Comparison of ENCODE assay signal across 11 mouse cellular contexts in genomic region chr17:57085970-57086757, GRCm38 (mm10). TPM values are rescaled to one million over a fixed set of nuclear protein-coding genes. Genes with fewer than 3 reads are reported as not detected.
DNase-seq lines count a peak whose midpoint lies in the region; ATAC-seq lines count a peak whose summit lies in the region.
"Had no signal": no experiment of that assay in that cellular context is flagged by ENCODE, and none has a peak within 500 bp of the region (broad histone marks: within the 10 kb centered on the region; RNA-seq: fewer than 3 reads in every experiment).

No protein-coding gene starts in this region.

- peak; percentile 8 for DNase-seq in heart, postnatal 4 days
- no peak for DNase-seq in heart, adult 18-20 months
- DNase-seq in cerebellum, adult 18-20 months: peak; percentile 95 to 99
- no peak for DNase-seq in midbrain, embryonic 11.5 days (ENCODE audit: low spot score, missing footprints)
- DNase-seq in gastrocnemius, postnatal 10 days: no peak
- DNase-seq in spleen, postnatal 36 days (ENCODE audit: low spot score in 2 of 2): no peak
- DNase-seq in kidney, postnatal 4 days: no peak
- DNase-seq: kidney, postnatal 25 days; thymus, postnatal 36 days had no signal

- H3K27ac ChIP-seq in forebrain, embryonic 13.5 days: no peak overlapping the region
- no peak overlapping the region for H3K27ac ChIP-seq in midbrain, embryonic 11.5 days (ENCODE audit: low read depth, low read length)

- 93% methylated on average over 11 of the region's 11 CpGs for WGBS in forebrain, embryonic 13.5 days
- 91% methylated on average over 11 of the region's 11 CpGs for WGBS in midbrain, embryonic 11.5 days

- peak overlapping the region; percentile 53 for H3K4me3 ChIP-seq in forebrain, embryonic 13.5 days
- peak overlapping the region; percentile 49 for H3K4me3 ChIP-seq in midbrain, embryonic 11.5 days (ENCODE audit: low read depth, low read length)

- peaks cover 33% of the 10 kb centered on the region for H3K36me3 ChIP-seq in forebrain, embryonic 13.5 days (ENCODE audit: poor library complexity, severe bottlenecking)
- H3K36me3 ChIP-seq in midbrain, embryonic 11.5 days (ENCODE audit: control insufficient read depth, insufficient read depth, low read length): peaks cover under 1% of the 10 kb centered on the region; the same call in 1 of the 2 replicates

- H3K9ac ChIP-seq in forebrain, embryonic 13.5 days: no peak overlapping the region
- H3K9ac ChIP-seq in midbrain, embryonic 11.5 days (ENCODE audit: low read length): no peak overlapping the region

- H3K27me3 ChIP-seq in forebrain, embryonic 13.5 days: 0 out of 2 replicates have a peak, but pooled peaks cover 3% of the 10 kb centered on the region
- no peaks in the 10 kb centered on the region for H3K27me3 ChIP-seq in midbrain, embryonic 11.5 days (ENCODE audit: control insufficient read depth, insufficient read depth, low read length)

- H3K9me3 ChIP-seq in forebrain, embryonic 13.5 days (replicated peaks): no peaks in the 10 kb centered on the region
- no peaks in the 10 kb centered on the region for H3K9me3 ChIP-seq in midbrain, embryonic 11.5 days (ENCODE audit: control insufficient read depth, low read length)

- ATAC-seq in forebrain, embryonic 13.5 days: no peak
- ATAC-seq in midbrain, embryonic 11.5 days (ENCODE audit: low FRiP score): no peak

- H3K4me2 ChIP-seq in forebrain, embryonic 13.5 days: peak overlapping the region; percentile 69
- H3K4me2 ChIP-seq in midbrain, embryonic 11.5 days: peak overlapping the region; percentile 63

- H3K4me1 ChIP-seq in forebrain, embryonic 13.5 days: peaks cover 18% of the 10 kb centered on the region
- H3K4me1 ChIP-seq in midbrain, embryonic 11.5 days (ENCODE audit: control insufficient read depth, insufficient read depth, low read length): peaks cover 6% of the 10 kb centered on the region; the same call in 1 of the 2 replicates

RNA-seq across cellular contexts. Expression of gene Tubb4a, which starts 1.4 kb away (rescaled TPM):
- 1 to 10 TPM; 5.9 to 6.7 TPM for total RNA-seq in heart, postnatal 4 days (2021)
- 1 to 10 TPM; 1.2 to 1.6 TPM for total RNA-seq in heart, adult 18-20 months (2021)
- polyA plus RNA-seq in forebrain, embryonic 13.5 days (2015; fragmentation: Nextera tagmentation; extraction: Ambion mirVana): 148 and 161 TPM in 2 replicates
- polyA plus RNA-seq in midbrain, embryonic 11.5 days (2014; fragmentation: Nextera tagmentation; extraction: Ambion mirVana): 167 and 171 TPM in 2 replicates
- total RNA-seq in gastrocnemius, postnatal 10 days (2021): 1 to 10 TPM; 4.2 to 4.6 TPM
- total RNA-seq: monocyte, adult 5-6 weeks had no signal

RNA-seq across cellular contexts. Expression of gene Dennd1c, which starts 7.8 kb away (rescaled TPM):
- total RNA-seq in heart, postnatal 4 days (2021): under 1 TPM; 0.69 to 0.70 TPM
- total RNA-seq in heart, adult 18-20 months (2021): 1 to 10 TPM in 1 of 2 experiments, under 1 TPM in 1; 0.60 to 3.0 TPM
- 4.7 and 4.8 TPM in 2 replicates for polyA plus RNA-seq in forebrain, embryonic 13.5 days (2015; fragmentation: Nextera tagmentation; extraction: Ambion mirVana)
- polyA plus RNA-seq in midbrain, embryonic 11.5 days (2014; fragmentation: Nextera tagmentation; extraction: Ambion mirVana): 2.2 and 2.7 TPM in 2 replicates
- total RNA-seq in gastrocnemius, postnatal 10 days (2021): under 1 TPM; 0.52 to 0.79 TPM

RNA-seq across cellular contexts. Expression of gene Tnfsf9, which starts 19.0 kb away (rescaled TPM):
- under 1 TPM; 0.48 to 0.61 TPM for total RNA-seq in heart, postnatal 4 days (2021)
- under 1 TPM in 1 of 2 experiments, not detected in 1; 0.51 TPM for total RNA-seq in heart, adult 18-20 months (2021)
- polyA plus RNA-seq in forebrain, embryonic 13.5 days (2015; fragmentation: Nextera tagmentation; extraction: Ambion mirVana): 9.2 and 9.7 TPM in 2 replicates
- polyA plus RNA-seq in midbrain, embryonic 11.5 days (2014; fragmentation: Nextera tagmentation; extraction: Ambion mirVana): 8.1 and 9.0 TPM in 2 replicates
- total RNA-seq in gastrocnemius, postnatal 10 days (2021): under 1 TPM; 0.42 to 0.95 TPM

RNA-seq across cellular contexts. Expression of gene Slc25a23, which starts 26.5 kb away (rescaled TPM):
- 10 to 100 TPM; 78.3 to 81.6 TPM for total RNA-seq in heart, postnatal 4 days (2021)
- 10 to 100 TPM; 58.9 to 62.5 TPM for total RNA-seq in heart, adult 18-20 months (2021)
- 18.8 and 21.6 TPM in 2 replicates for polyA plus RNA-seq in forebrain, embryonic 13.5 days (2015; fragmentation: Nextera tagmentation; extraction: Ambion mirVana)
- polyA plus RNA-seq in midbrain, embryonic 11.5 days (2014; fragmentation: Nextera tagmentation; extraction: Ambion mirVana): 14.2 and 16.5 TPM in 2 replicates
- total RNA-seq in gastrocnemius, postnatal 10 days (2021): 10 to 100 TPM; 42.1 to 50.9 TPM

RNA-seq across cellular contexts. Expression of gene Crb3, which starts 27.3 kb away (rescaled TPM):
- under 1 TPM in 1 of 2 experiments, not detected in 1; 0.47 TPM for total RNA-seq in heart, postnatal 4 days (2021)
- under 1 TPM in 1 of 2 experiments, not detected in 1; 0.95 TPM for total RNA-seq in heart, adult 18-20 months (2021)
- polyA plus RNA-seq in forebrain, embryonic 13.5 days (2015; fragmentation: Nextera tagmentation; extraction: Ambion mirVana): 0.68 and 2.1 TPM in 2 replicates
- 0.80 and 1.2 TPM in 2 replicates for polyA plus RNA-seq in midbrain, embryonic 11.5 days (2014; fragmentation: Nextera tagmentation; extraction: Ambion mirVana)
- total RNA-seq in gastrocnemius, postnatal 10 days (2021): under 1 TPM; 0.54 to 0.81 TPM
- total RNA-seq: monocyte, adult 5-6 weeks had no signal

Comparison
In these comparisons a context has a peak if more than half of its experiments do, and no peak if none do; other contexts are left out.
1. DNase-seq: peak in heart, postnatal 4 days (single experiment) and cerebellum, adult 18-20 months (2 of 2); none in heart, adult 18-20 months (0 of 2), midbrain, embryonic 11.5 days (single experiment), gastrocnemius, postnatal 10 days (single experiment), spleen, postnatal 36 days (0 of 2) and kidney, postnatal 4 days (0 of 2).